Comparison of ENCODE assay signal across 25 mouse cellular contexts in the genomic region with DNA sequence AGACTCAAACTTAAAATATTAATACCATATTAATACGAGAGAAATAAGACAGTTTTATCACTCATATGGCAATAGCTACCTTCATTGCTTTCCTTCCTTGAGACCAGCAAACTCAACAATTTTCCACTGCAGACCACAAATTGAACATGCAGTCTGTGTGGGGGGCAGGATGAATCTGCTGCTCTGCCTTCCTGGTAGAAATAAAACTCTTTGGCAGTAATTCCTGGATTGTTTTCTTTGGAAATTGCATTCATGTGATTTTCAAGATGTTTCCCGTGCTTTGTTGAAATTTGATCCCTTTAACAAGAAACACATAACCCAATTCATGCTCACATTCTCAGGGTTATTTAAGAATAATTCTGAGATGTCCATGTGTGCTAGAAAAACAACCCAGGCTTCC.
DNase-seq lines count a peak whose midpoint lies in the region; ATAC-seq and TF ChIP-seq lines count a peak whose summit lies in the region.
"Had no signal": no experiment of that assay in that cellular context is flagged by ENCODE, and none has a peak within 500 bp of the region (broad histone marks: within the 10 kb centered on the region; RNA-seq: fewer than 3 reads in every experiment).

No protein-coding gene starts in this region.

- H3K9ac ChIP-seq in kidney, postnatal 0 days (ENCODE audit: low read depth, low read length), result no peak overlapping the region
- H3K9ac ChIP-seq in kidney, embryonic 16.5 days (replicated peaks; ENCODE audit: low read length), result no peak overlapping the region
- H3K9ac ChIP-seq in liver, embryonic 11.5 days (ENCODE audit: low read depth, low read length), result no peak overlapping the region
- H3K9ac ChIP-seq in liver, embryonic 12.5 days, result no peak overlapping the region
- H3K9ac ChIP-seq: forebrain, embryonic 15.5 days; kidney, embryonic 15.5 days; liver, embryonic 14.5 days; lung, embryonic 15.5 days; midbrain, embryonic 15.5 days; neural tube, embryonic 12.5 days had no signal

- DNase-seq in kidney, postnatal 0 days (ENCODE audit: low spot score), result peak; percentile 50
- DNase-seq in brain, adult 2 months (ENCODE audit: low read depth, low spot score), result peak; percentile 3
- peak; percentile 70 for DNase-seq in fibroblast of lung, adult 2 months (ENCODE audit: low read depth)
- no peak for DNase-seq in adrenal gland, postnatal 36 days
- no peak for DNase-seq in liver, embryonic 11.5 days (ENCODE audit: low spot score)
- DNase-seq: adrenal gland, adult 2 months; cerebellum, adult 2 months; cerebellum, postnatal 25 days; gastrocnemius, postnatal 14 days; heart, postnatal 14 days; kidney, adult 11 months; layer of hippocampus, adult 9-11 months; lung, postnatal 36 days; retina, postnatal 1 day; right cerebral cortex, postnatal 25 days had no signal

- WGBS in kidney, postnatal 0 days, result 32% methylated on average over 2 of the region's 2 CpGs
- 45% methylated on average over 2 of the region's 2 CpGs for WGBS in kidney, embryonic 16.5 days
- WGBS in liver, embryonic 11.5 days, result 71% methylated on average over 2 of the region's 2 CpGs
- 58% methylated on average over 2 of the region's 2 CpGs for WGBS in liver, embryonic 12.5 days (ENCODE audit: insufficient replicate concordance)

- H3K4me1 ChIP-seq in kidney, postnatal 0 days (replicated peaks; ENCODE audit: insufficient read depth, low read length), result no peaks in the 10 kb centered on the region
- H3K4me1 ChIP-seq in kidney, embryonic 16.5 days (ENCODE audit: insufficient read depth, low read length), result peaks cover 4% of the 10 kb centered on the region; the same call in 1 of the 2 replicates
- H3K4me1 ChIP-seq in liver, embryonic 11.5 days (replicated peaks; ENCODE audit: control insufficient read depth, insufficient read depth, low read length), result no peaks in the 10 kb centered on the region
- no peaks in the 10 kb centered on the region for H3K4me1 ChIP-seq in liver, embryonic 12.5 days
- H3K4me1 ChIP-seq: forebrain, embryonic 15.5 days; lung, embryonic 15.5 days; megakaryocyte, embryonic 14.5 days; midbrain, embryonic 15.5 days; neural tube, embryonic 12.5 days had no signal

- H3K4me3 ChIP-seq in kidney, postnatal 0 days (replicated peaks; ENCODE audit: low read depth, low read length), result no peak overlapping the region
- no peak overlapping the region for H3K4me3 ChIP-seq in kidney, embryonic 16.5 days (ENCODE audit: low read length)
- no peak overlapping the region for H3K4me3 ChIP-seq in liver, embryonic 11.5 days (ENCODE audit: low read depth, low read length)
- H3K4me3 ChIP-seq in liver, embryonic 12.5 days, result no peak overlapping the region
- H3K4me3 ChIP-seq: forebrain, embryonic 15.5 days; kidney, embryonic 15.5 days; lung, embryonic 15.5 days; megakaryocyte, embryonic 14.5 days; midbrain, embryonic 15.5 days; neural tube, embryonic 12.5 days had no signal

- H3K9me3 ChIP-seq in kidney, postnatal 0 days (replicated peaks; ENCODE audit: low read length), result no peaks in the 10 kb centered on the region
- no peaks in the 10 kb centered on the region for H3K9me3 ChIP-seq in kidney, embryonic 16.5 days (ENCODE audit: low read length)
- H3K9me3 ChIP-seq in liver, embryonic 11.5 days (ENCODE audit: control insufficient read depth, low read length), result no peaks in the 10 kb centered on the region
- no peaks in the 10 kb centered on the region for H3K9me3 ChIP-seq in liver, embryonic 12.5 days (replicated peaks)
- H3K9me3 ChIP-seq: forebrain, embryonic 15.5 days; kidney, embryonic 15.5 days; lung, embryonic 15.5 days; megakaryocyte, embryonic 14.5 days; midbrain, embryonic 15.5 days; neural tube, embryonic 12.5 days had no signal

- no peak for ATAC-seq in kidney, postnatal 0 days (replicated peaks; ENCODE audit: low FRiP score, low read depth)
- no peak for ATAC-seq in kidney, embryonic 16.5 days (ENCODE audit: low FRiP score, low TSS enrichment)
- ATAC-seq in liver, embryonic 11.5 days (replicated peaks; ENCODE audit: low FRiP score), result no peak
- no peak for ATAC-seq in liver, embryonic 12.5 days
- ATAC-seq: forebrain, embryonic 15.5 days; midbrain, embryonic 15.5 days had no signal

- no peak overlapping the region for H3K4me2 ChIP-seq in kidney, postnatal 0 days (ENCODE audit: low read length)
- H3K4me2 ChIP-seq in kidney, embryonic 16.5 days (replicated peaks; ENCODE audit: low read depth, low read length), result no peak overlapping the region
- H3K4me2 ChIP-seq in liver, embryonic 11.5 days, result no peak overlapping the region
- no peak overlapping the region for H3K4me2 ChIP-seq in liver, embryonic 12.5 days
- H3K4me2 ChIP-seq: forebrain, embryonic 15.5 days; heart, embryonic 11.5 days; kidney, embryonic 15.5 days; lung, embryonic 15.5 days; midbrain, embryonic 15.5 days; neural tube, embryonic 12.5 days had no signal

- H3K36me3 ChIP-seq in kidney, postnatal 0 days (ENCODE audit: insufficient read depth, low read length), result no peaks in the 10 kb centered on the region
- no peaks in the 10 kb centered on the region for H3K36me3 ChIP-seq in kidney, embryonic 16.5 days (ENCODE audit: insufficient read depth, low read length)
- no peaks in the 10 kb centered on the region for H3K36me3 ChIP-seq in liver, embryonic 11.5 days (ENCODE audit: control insufficient read depth, insufficient read depth, low read length)
- H3K36me3 ChIP-seq in liver, embryonic 12.5 days, result no peaks in the 10 kb centered on the region
- H3K36me3 ChIP-seq: forebrain, embryonic 15.5 days; kidney, embryonic 15.5 days; lung, embryonic 15.5 days; midbrain, embryonic 15.5 days; neural tube, embryonic 12.5 days had no signal

- no peak for TF ChIP-seq CTCF in kidney, postnatal 0 days (IDR thresholded peaks at IDR 0.05; ENCODE audit: low read depth)

- H3K27ac ChIP-seq in kidney, postnatal 0 days, result no peak overlapping the region
- H3K27ac ChIP-seq in kidney, embryonic 16.5 days (ENCODE audit: low read length), result no peak overlapping the region
- no peak overlapping the region for H3K27ac ChIP-seq in liver, embryonic 11.5 days (ENCODE audit: low read depth, low read length)
- no peak overlapping the region for H3K27ac ChIP-seq in liver, embryonic 12.5 days
- H3K27ac ChIP-seq: forebrain, embryonic 15.5 days; kidney, embryonic 15.5 days; liver, embryonic 14.5 days; lung, embryonic 15.5 days; midbrain, embryonic 15.5 days; neural tube, embryonic 12.5 days had no signal

- H3K27me3 ChIP-seq in kidney, postnatal 0 days (ENCODE audit: insufficient read depth, low read length), result no peaks in the 10 kb centered on the region
- H3K27me3 ChIP-seq in kidney, embryonic 16.5 days (ENCODE audit: insufficient read depth, low read length), result no peaks in the 10 kb centered on the region
- H3K27me3 ChIP-seq in liver, embryonic 11.5 days (replicated peaks; ENCODE audit: control insufficient read depth, insufficient read depth, low read length), result no peaks in the 10 kb centered on the region
- no peaks in the 10 kb centered on the region for H3K27me3 ChIP-seq in liver, embryonic 12.5 days (replicated peaks)
- H3K27me3 ChIP-seq: forebrain, embryonic 15.5 days; kidney, embryonic 15.5 days; lung, embryonic 15.5 days; megakaryocyte, embryonic 14.5 days; midbrain, embryonic 15.5 days; neural tube, embryonic 12.5 days had no signal

Comparison
In these comparisons a context has a peak if more than half of its experiments do, and no peak if none do; other contexts are left out.
1. DNase-seq: peak in kidney, postnatal 0 days (single experiment), brain, adult 2 months (single experiment) and fibroblast of lung, adult 2 months (single experiment); none in adrenal gland, postnatal 36 days (0 of 2) and liver, embryonic 11.5 days (single experiment).